Mouse (Mus musculus): Measurements from ENCODE around the gene Ngf.
A peak's percentile ranks its signal among the peaks of the same experiment; 100 is the strongest.

Gene Ngf

GRCm38 (mm10) chr3:102469713-102470448, at the start of gene Ngf:
Gene Ngf, plus strand, starts transcription at chr3:102469919.
- DNase-seq (ENCODE audit: low spot score), result no peak

DNA sequence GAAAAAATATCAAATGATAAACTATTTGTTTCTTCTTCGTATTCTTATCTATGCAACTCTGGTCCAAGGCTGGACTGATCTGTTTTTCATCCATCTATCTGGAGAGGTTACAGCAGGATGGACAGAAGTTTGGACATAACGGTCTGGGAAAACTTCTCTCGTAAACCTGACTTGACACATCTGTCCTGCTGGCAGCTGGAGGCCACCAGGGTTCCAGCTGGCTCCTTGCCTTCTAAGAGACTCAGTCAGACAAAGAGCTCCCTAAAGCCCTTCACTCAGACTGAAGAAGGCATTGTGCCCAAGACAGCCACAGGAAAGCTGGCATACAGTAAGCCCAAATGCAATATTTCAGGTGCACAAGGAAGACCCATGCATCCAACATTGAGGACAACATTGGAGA, 24.2 kb upstream of the Ngf start:
- peak; percentile 47 for DNase-seq (ENCODE audit: low spot score)

GRCm38 (mm10) chr3:102446691-102447090, 23.0 kb upstream of the Ngf start:
- no peak for DNase-seq (ENCODE audit: low spot score)

- no peak for DNase-seq (ENCODE audit: low spot score)
Measured at GRCm38 (mm10) chr3:102454566-102454965, 15.2 kb upstream of the Ngf start.

DNA sequence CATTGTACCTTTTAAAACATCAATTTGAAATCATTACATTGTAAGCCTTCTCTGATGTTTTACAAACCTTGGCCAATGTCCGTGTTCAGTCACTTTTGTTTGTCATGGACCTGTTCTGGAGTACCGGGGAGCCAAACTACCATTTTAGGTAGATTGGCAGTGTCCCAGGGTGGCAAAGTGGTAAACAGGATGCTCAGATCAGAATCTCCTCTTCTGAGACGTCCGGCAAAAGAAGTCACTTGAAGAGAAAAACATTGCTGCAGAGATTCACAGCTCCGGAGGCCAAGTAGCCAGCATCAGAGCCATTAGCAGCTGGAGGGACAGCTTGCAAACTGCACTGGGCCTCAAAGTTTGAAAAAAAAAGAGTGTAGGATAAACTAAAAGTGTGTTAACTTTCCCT, 9.2 kb upstream of the Ngf start:
- DNase-seq (ENCODE audit: low spot score), result no peak

GRCm38 (mm10) chr3:102460986-102461385, 8.7 kb upstream of the Ngf start:
- no peak for DNase-seq (ENCODE audit: low spot score)

DNA sequence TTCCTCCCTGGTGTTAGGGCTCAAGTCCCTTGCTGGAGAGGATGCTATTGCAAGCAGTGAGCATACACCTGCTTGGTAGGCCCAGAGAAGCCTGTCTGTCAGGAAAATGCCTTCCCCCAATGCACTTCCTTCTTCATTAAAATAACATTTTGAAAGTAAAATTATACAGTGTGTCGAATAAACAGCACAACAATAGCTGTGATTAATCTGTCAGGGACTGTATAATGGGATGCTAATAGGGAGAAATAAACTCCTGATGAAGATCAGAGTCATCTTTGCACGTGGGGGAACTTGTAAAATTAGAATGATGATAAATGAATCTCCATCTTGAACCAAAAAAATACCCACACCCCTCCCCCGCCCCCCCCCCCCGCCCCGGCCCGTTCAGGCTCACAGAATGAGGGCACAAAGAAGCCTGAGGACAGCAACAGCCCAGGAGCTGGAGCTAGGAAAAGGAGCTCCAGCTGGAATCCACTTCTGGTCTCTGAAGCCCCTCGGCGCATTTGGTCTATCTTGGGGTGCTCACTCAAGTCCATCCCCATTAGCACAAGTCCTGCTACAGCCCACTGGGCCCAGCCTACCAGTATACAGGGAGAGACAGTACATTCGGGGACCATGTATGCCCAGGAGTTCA, 6.9 kb upstream of the Ngf start:
- no peak for DNase-seq (ENCODE audit: low spot score)

DNA sequence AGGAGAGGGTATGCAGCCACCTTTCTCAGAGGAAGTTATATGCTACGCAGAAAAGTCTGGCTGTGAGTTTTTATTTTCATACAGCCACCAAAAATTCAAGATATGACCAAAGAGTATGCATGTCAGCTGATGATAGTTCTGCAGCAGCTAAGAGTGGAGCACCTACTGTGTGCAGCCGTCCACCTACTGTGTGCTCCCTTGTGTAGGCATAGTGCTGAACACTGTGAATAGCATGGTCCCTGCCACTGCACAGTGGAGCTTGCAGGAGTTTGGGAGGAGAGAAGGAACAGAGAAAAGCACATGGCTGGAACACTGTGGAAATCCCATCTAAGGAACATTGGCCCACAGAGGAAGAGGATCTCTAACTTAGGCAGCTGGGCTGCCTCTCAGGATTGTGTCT, 6.4 kb upstream of the Ngf start:
- DNase-seq (ENCODE audit: low spot score), result no peak

DNA sequence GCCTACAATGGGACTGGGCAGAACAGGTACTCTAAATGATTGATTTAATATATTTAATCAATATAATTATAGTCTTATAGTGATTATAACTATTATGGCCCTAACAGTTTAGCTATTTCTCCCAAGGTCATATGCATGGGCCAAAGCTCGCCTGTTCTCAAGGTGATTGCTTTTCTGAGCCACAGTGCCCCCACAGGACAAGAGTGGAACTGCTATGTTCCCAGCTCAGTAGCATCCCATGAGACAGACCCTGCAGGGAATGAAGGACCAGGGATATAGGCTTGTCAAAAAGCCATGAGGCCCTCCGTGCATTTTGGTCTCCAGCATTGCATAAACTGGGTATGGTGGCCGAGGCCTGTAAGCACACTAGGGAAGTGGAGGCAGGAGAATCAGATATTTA, 3.1 kb upstream of the Ngf start:
- DNase-seq (ENCODE audit: low spot score), result no peak

- no peak for DNase-seq (ENCODE audit: low spot score)
Measured at GRCm38 (mm10) chr3:102467121-102467520, 2.6 kb upstream of the Ngf start.

DNA sequence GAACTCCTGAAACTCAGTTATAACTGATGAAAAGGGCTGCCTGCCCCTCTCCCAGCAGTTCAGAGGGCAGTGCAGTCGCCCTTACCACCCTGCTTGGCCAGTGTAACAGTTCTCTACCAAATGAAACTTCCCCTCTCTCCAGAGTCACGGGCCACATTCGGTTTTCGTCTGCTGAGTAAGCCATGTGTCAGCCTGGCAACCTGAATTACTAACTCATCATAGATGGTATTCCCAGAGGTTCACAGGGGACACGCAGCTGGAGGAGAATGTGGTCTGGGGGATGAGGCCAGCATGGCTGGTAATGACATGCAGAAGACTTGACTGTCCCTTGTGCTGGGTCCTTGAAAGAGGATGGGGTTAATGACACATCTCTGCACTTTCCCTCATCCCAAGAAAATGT, 1.5 kb downstream of the Ngf start:
- DNase-seq (ENCODE audit: low spot score), result no peak

GRCm38 (mm10) chr3:102471799-102472198, 2.1 kb downstream of the Ngf start:
- no peak for DNase-seq (ENCODE audit: low spot score)

DNA sequence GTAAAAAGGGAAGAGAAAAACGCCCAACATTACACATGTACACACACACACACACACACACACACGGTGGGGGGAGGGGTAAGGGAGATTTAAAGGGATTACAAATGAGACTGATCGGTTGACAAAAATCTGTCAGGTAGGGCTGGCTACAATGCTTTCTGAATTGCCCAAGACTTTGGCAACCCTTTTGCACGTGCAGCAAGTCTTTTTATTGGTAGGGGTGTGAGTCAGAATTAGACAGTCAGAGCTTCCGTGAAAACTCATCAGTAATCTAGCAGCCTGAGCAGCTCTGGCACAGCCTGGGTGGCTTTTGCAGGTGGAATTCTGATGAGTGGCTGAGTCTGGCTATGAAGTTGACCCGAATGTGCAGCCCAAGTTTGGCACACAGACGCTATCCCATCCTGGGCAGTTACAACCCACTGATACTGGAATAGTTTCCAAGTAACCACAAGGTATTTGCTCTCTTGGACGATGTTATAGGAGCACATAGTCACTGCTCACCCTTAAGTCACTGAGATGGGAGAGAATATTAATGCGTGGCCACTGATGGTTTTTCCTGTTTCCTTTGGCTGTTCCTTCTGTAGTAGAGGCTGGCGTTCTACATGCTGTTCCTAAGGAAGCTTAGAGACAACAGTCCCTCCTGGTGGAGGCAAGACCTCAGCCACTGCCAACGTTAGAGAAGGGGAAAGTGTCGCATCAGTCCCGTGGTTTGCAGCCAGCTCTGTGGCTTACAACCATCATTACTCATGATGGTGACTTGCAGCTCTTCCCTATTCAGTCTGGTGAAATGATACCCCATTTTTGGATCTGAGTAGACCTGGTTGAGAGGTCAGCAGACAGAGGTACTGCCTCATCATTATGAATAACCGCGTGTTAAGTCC, 4.8 kb downstream of the Ngf start:
- DNase-seq (ENCODE audit: low spot score), result no peak

DNA sequence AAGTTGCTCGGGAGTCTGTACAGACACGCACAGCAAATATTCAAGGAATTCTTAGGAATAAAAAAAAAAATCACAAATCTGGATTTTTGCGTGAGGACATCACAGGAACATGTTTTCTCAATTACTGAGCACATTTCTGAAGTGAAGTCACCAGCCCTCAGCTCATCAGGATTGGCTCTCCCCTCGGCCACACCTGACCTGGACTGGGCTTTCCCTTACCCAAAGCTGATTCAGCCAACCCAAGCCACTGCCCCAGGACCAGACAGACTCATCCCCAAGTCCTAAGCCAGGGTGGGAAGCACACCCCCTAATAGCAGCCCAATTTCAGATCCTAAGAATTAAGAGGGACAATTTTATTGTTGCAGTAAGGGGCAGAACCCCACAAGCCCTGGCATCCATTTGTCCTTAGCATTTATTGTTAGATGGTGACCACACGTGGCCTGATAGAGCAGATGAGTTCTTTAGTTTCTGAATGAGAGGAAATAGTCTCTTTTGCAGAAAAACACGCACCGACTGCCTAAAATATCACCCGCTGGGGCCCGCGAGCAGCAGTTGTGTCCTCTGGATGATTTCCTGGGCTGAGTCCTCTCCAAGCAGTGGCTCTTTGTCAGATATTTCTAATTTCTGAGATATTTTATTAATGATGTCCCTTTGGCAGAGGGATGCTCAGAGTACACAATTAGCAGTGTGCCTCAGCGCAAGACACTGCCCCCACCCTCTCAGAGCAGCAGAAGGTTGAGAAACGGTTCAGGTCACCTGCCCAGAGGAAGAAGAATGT, 8.4 kb downstream of the Ngf start:
- DNase-seq (ENCODE audit: low spot score), result no peak

DNA sequence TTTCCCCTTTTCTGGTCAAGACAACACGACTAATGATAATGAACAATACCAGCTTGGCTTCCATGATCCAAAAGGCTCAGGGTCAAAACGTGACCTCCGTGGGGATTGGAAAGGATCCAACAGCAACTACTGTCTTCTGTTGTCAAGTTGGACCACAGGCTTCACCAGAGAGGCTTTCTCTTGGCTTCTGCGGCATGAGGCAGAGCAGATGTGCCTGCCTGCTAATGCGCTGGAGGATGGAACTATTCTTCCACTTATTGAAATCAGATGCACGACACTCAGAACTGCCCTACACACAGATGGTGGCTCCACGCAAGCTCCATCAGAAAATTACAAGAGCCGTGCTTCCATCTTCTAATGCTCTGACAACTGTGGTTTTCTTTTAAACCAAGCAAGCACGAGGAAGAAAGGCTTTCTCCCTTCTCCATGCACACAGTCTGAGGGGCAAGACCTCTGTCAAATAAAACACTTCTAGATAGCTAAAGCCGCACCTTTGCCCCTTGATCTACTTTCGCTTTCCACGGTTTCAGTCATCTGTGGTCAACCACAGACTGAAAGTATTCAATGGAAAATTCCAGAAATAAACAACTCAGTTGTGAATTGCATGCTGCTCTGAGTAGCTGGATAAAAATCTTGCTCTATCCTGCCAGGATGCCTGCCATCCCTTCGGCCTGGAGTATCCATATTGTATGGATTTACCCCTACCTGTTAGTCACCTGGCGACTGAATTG, 20.8 kb downstream of the Ngf start:
- DNase-seq (ENCODE audit: low spot score), result no peak

GRCm38 (mm10) chr3:102498113-102498512, 28.4 kb downstream of the Ngf start:
- no peak for DNase-seq (ENCODE audit: low spot score)

DNA sequence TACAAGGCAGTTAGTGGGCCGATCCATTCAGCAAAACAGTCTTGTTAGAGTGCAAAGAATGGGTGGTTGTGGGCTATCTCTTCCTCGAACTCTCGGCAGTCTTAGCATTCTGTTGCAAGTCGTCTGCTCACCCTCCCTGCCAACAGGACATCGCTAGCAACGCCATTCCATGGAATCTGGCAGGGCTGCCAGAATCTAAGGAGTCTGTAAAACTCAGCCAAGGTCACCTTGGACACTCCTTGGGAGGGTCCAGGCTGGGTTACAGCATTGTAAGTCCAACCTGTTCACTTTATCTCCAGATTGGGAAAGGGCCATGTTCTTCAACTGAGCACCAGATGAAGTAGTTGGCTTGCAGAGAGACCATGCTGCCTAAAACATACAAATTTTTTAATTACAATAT, 29.2 kb downstream of the Ngf start:
- no peak for DNase-seq (ENCODE audit: low spot score)

DNA sequence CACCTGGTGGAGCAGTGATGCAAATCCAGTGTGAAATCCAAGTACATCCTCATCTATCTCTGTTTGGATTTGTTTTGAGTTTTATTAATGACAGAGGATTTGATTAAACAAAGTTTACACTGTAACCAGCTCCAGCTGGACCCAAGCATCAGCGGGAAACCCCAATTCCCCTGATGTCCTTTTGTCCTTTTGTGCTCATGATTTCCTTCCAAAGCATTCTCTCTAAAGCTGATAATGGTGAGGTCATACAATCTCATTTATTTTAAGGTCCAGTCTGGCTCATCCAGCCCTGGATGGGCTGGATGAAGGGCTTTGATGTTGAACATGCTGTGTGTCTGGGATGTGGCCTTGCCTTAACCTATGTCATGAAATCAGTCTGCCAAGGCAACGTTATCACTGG, 30.3 kb downstream of the Ngf start:
- no peak for DNase-seq (ENCODE audit: low spot score)

DNA sequence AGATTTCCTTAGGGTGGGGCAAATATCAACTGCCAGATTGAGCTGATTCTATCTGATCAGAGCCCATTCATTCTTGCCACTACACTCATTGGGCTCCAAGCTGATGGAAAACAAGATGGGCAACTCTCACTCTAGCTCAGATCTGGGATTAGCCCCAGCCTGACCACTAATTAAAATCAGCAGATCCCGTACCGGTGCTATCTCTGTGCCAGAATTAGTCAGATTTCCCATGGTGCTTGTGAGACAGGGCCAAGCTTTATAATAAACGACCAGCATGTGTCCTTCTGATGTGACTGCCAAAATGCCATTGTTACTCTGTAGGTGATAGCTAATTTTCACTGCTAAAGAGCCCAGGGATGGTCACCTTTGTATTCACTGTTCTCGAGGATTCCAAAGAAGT, 31.5 kb downstream of the Ngf start:
- no peak for DNase-seq (ENCODE audit: low spot score)

DNA sequence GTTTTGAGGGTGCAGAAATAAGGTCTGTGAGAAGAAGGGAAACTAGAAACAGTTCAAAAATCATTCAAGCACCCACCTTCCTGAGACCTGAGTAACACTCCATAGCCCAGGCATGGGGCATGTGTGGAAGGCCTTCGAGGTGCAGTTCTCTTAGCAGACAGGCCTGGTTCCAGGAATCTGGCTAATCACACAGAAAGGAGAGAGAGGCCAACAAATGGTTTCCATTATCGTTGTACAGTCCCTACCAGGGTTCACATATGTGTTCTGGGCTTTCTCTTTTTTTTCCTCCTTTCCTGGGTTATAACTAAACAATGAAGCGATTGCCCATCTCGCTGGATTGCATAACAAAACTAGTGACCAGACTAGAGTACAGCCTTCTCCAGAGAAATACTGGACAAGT, 35.4 kb downstream of the Ngf start:
- no peak for DNase-seq (ENCODE audit: low spot score)

DNA sequence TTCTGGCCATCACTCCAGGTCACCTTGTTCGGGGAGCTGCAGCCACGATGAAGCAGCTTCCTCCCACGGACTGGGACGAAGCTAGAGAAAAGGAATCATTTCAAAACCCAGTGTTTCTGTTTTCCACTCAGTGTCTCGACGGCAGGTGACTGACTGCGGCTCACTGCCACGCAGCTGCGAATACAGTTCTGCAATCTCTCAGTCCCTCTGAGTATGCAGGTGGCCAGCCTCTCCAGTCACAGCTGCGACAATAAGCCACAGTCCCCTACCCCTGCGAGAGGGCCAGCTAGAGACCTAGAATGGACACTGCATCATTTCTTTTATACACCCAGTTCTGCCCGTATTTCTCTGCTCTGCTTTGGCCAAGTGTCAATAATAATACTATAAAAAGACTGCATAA, 36.3 kb downstream of the Ngf start:
- no peak for DNase-seq (ENCODE audit: low spot score)

Data from ovary, adult 18-20 months (tissue).